Mouse (Mus musculus) splenic B cell, adult 2 months (primary cell): ENCODE measurements around the gene Olfr1348.
"Not testable (repeated sequence)": the region's sequence is repeated elsewhere in the genome, so short reads cannot be mapped to it uniquely, and the experiment has no call there.

Experiments used
- DNase-seq: peaks from one replicate; pipeline ENCODE4 v3.0.0-alpha.2; 2011; ENCODE audit warnings: low read depth, low spot score
- H3K27me3 ChIP-seq: 2 replicates; pipeline ENCODE4 v1.6.1; 2012; ENCODE audit warnings: mild to moderate bottlenecking, low read length, moderate library complexity, mixed read lengths; ENCODE audit not compliant: control insufficient read depth, poor library complexity, insufficient read depth, severe bottlenecking
- H3K36me3 ChIP-seq: 2 replicates; pipeline ENCODE4 v1.6.1; 2012; ENCODE audit warnings: mild to moderate bottlenecking, low read length, moderate library complexity, mixed read lengths; ENCODE audit not compliant: control insufficient read depth, poor library complexity, insufficient read depth, severe bottlenecking

The Olfr1348 gene

GRCm38 (mm10) chr7:6508648-6509047, at the start of gene Olfr1348:
Olfr1348 (minus strand) TSS chr7:6508748.
- no peaks in the 10 kb centered on the region for H3K36me3 ChIP-seq

DNA sequence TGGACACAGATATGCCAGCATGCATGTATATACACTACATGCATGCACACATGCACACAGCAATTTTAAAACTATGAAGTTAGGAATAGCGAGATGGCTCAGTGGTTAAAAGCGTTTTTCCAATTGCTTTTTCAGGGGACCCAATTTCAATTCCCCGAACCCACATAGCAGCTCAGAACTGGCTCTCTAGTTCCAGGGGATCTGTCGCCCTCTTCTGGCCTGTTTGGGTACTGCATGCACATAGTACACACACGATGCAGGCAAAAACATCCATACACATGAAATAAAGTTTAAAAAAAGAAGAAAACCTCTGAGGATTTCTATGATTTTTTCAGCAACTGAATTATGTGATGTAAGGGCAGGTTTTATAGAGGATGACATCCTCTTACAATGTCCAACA, 17.6 kb upstream of the Olfr1348 start:
- Histone ChIP-seq H3K27me3 (no peaks in the 10 kb centered on the region), H3K36me3 (no peaks in the 10 kb centered on the region)
- peak; percentile 13 for DNase-seq

More at GRCm38 (mm10) chr7:6508648-6509047, at the start of gene Olfr1348:
- no peak for DNase-seq
- H3K27me3 ChIP-seq = no peaks in the 10 kb centered on the region

- Histone ChIP-seq H3K27me3 (no peaks in the 10 kb centered on the region), H3K36me3 (no peaks in the 10 kb centered on the region)
- no peak for DNase-seq
These were observed 16.5 kb upstream of the Olfr1348 start for GRCm38 (mm10) chr7:6525001-6525400.

GRCm38 (mm10) chr7:6522850-6523249, 14.3 kb upstream of the Olfr1348 start, which contains the start of gene Olfr1349:
Olfr1349 (minus strand) TSS chr7:6522950.
- no peak for DNase-seq

DNA sequence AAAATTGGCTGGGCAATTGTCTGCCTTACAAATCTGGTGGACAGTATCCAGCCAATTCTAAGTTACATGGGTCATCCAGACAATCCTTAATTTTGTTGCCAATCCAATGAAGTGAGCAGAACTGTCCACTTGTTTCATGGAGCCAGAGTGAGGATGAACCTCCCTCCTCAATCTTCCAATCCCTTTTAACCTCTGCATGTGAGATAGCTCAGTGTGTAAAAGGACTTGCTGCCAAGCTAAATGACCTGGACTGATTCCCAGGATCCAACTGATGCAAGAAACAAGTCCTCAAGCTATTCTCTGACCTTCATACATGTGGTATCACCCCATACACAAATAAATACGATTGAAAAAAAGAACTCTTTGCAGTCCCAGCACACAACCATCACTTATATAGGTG, 13.1 kb upstream of the Olfr1348 start:
- no peak for DNase-seq
- Histone ChIP-seq H3K36me3 (no peaks in the 10 kb centered on the region), H3K27me3 (no peaks in the 10 kb centered on the region)

More at GRCm38 (mm10) chr7:6522850-6523249, 14.3 kb upstream of the Olfr1348 start, which contains the start of gene Olfr1349:
- no peaks in the 10 kb centered on the region for H3K36me3 ChIP-seq
- H3K27me3 ChIP-seq = no peaks in the 10 kb centered on the region

DNA sequence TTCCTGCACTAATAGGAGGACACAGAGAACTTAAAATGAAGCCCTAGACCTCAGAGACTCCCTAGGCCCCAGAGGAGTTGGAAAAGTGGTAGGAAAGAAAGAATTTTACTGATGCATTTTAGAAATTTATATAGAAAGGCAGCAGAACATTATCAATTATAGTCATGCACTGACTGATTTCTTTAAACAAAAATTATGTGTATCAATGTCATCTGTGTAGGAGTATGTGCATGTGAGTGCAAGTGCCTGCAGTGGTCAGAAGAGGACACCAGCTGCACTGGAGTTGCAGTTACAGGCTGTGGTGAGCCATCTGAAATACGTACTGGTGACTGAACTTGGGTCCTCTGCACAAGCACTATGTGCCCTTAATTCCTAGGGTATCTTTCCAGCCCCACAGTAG, 8.9 kb downstream of the Olfr1348 start, which contains the start of gene Olfr1347:
Gene Olfr1347 (minus strand): TSS at position 101 of the 400 bp plus-strand sequence.
- no peak for DNase-seq
- H3K36me3 ChIP-seq = no peaks in the 10 kb centered on the region
- no peaks in the 10 kb centered on the region for H3K27me3 ChIP-seq

GRCm38 (mm10) chr7:6486841-6487240, 21.7 kb downstream of the Olfr1348 start, which contains the start of gene Olfr5:
Olfr5 (minus strand) TSS chr7:6486941.
- no peak for DNase-seq
- H3K27me3 ChIP-seq = no peaks in the 10 kb centered on the region

GRCm38 (mm10) chr7:6477633-6478032, 30.9 kb downstream of the Olfr1348 start:
- DNase-seq, H3K27me3 ChIP-seq: not testable (repeated sequence)

More at GRCm38 (mm10) chr7:6486841-6487240, 21.7 kb downstream of the Olfr1348 start, which contains the start of gene Olfr5:
- no peaks in the 10 kb centered on the region for H3K36me3 ChIP-seq

GRCm38 (mm10) chr7:6466951-6467350, 41.6 kb downstream of the Olfr1348 start, which contains the start of gene Olfr1346:
Olfr1346 (plus strand) TSS chr7:6467101.
- H3K36me3 ChIP-seq = no peaks in the 10 kb centered on the region
- no peaks in the 10 kb centered on the region for H3K27me3 ChIP-seq
- no peak for DNase-seq

More at GRCm38 (mm10) chr7:6477633-6478032, 30.9 kb downstream of the Olfr1348 start:
- H3K36me3 ChIP-seq = not testable (repeated sequence)

DNA sequence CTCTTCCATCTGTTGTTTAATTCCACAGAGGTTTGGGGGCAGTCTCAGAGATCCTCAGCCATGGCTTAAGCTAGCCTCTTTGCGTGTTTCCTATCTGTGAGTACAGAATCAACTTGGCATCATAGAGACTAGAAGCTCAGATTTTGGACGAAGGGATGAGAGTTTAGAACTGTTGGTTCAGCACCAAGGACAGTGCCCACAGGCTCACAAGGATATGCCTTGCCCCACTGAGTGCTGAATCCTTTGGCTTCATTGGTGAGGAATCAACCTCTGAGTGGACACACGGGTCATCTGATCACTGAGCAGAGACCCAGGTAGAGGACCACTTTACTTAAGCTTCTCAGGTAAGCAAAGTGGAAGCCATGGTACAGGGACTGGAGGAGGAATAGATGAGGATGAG, 52.1 kb downstream of the Olfr1348 start:
- Histone ChIP-seq H3K36me3 (no peaks in the 10 kb centered on the region), H3K27me3 (no peaks in the 10 kb centered on the region; the same call in 1 of the 2 replicates)
- DNase-seq = no peak

- Histone ChIP-seq H3K36me3 (no peaks in the 10 kb centered on the region), H3K27me3 (no peaks in the 10 kb centered on the region; the same call in 1 of the 2 replicates)
These were observed 52.7 kb downstream of the Olfr1348 start, which contains the start of gene Olfr1336 for GRCm38 (mm10) chr7:6455868-6456267. Olfr1336 (plus strand) TSS chr7:6456168.

More at GRCm38 (mm10) chr7:6455868-6456267, 52.7 kb downstream of the Olfr1348 start, which contains the start of gene Olfr1336:
- no peak for DNase-seq
